Mouse (Mus musculus): ENCODE data around the gene Mpl. TPM values are rescaled to one million over a fixed set of nuclear protein-coding genes. Genes with fewer than 3 reads are reported as not detected.

The Mpl gene
- total RNA-seq, 2 experiments from 2014 or later = 0.79 to 0.94 TPM

DNA sequence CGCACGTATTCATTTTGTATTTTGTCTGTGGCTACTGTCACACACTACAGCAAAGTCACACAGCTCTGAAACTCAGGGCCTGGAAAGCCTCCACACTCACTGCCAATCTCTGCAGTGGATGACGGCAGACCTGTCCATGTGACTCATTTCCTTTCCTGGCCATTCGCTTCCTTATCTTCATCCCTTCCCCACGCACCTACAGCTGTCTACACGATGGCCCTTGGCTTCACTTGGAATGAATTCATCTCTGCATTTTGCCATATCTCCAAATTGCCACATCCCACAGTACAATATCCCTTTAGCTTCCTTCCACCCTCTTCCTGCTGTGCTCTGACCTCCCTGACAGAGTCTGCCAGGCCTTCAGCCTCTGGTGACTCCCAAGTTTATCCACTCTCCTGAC is 62.8 kb downstream of the Mpl start:
- intact Hi-C loops (cut with DNase I) = no loop called here
- DNase-seq (ENCODE audit: low spot score in 2 of 2) = no peak

Other genes starting within 250 kb of the Mpl start
- 100 to 1,000 TPM; 118 to 126 TPM for gene Ptprf, start 166.1 kb downstream of the Mpl start, total RNA-seq (2021)
- 10 to 100 TPM; 30.0 to 46.8 TPM for gene Szt2, start 48.2 kb downstream of the Mpl start, total RNA-seq (2021)
- 10 to 100 TPM; 55.6 to 62.5 TPM for gene Med8, start 48.2 kb downstream of the Mpl start, total RNA-seq (2021)
- 10 to 100 TPM; 21.9 to 24.3 TPM for gene Elovl1, start 29.4 kb downstream of the Mpl start, total RNA-seq (2021)
- gene Cdc20, start 20.2 kb downstream of the Mpl start, total RNA-seq (2021) = 1 to 10 TPM; 1.3 to 1.6 TPM
- 1 to 10 TPM; 7.8 to 8.6 TPM for gene Tie1, start 32.5 kb upstream of the Mpl start, total RNA-seq (2021)
- gene 2610528J11Rik, start 69.5 kb upstream of the Mpl start, total RNA-seq (2021) = not detected
- gene Tmem125, start 86.5 kb upstream of the Mpl start, total RNA-seq (2021) = 10 to 100 TPM in 1 of 2 experiments, 1 to 10 TPM in 1; 6.6 to 14.5 TPM
- under 1 TPM; 0.64 to 0.70 TPM for gene Cfap57, start 163.3 kb upstream of the Mpl start, total RNA-seq (2021)
- gene Ebna1bp2, start 163.3 kb upstream of the Mpl start, total RNA-seq (2021) = 10 to 100 TPM; 53.5 to 62.3 TPM
- not detected for gene Olfr62, start 201.4 kb upstream of the Mpl start, total RNA-seq (2021)
- gene Olfr1342, start 235.2 kb upstream of the Mpl start, total RNA-seq (2021) = not detected
- not detected for gene Olfr1341, start 246.0 kb upstream of the Mpl start, total RNA-seq (2021)